In the genomic region with DNA sequence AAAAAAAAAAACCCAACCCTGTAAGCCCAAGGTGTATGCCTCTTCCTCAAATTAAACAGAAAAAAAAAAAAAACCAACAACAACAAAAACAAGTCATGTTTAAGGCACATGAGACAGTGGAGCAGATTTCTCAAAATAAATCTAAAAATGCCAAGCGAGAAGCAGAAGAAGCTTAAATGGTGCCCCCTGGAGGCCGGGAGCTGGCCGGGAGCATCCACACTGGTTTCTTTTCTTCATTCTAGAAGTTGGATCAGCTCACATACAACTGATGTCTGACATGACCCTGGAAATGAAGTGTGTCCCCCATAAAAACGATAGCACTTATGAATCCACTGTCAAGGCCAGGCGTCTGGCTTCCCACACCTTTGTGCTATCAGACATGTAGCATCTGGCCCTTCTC, we compare ENCODE assay signal across 9 mouse cellular contexts. TPM values are rescaled to one million over a fixed set of nuclear protein-coding genes. Genes with fewer than 3 reads are reported as not detected.
DNase-seq lines count a peak whose midpoint lies in the region; ATAC-seq and TF ChIP-seq lines count a peak whose summit lies in the region.
"Had no signal": no experiment of that assay in that cellular context is flagged by ENCODE, and none has a peak within 500 bp of the region (broad histone marks: within the 10 kb centered on the region; RNA-seq: fewer than 3 reads in every experiment).

No protein-coding gene starts in this region.

- H3K9me3 ChIP-seq in forebrain, postnatal 0 days (ENCODE audit: low read length), result no peaks in the 10 kb centered on the region
- no peaks in the 10 kb centered on the region for H3K9me3 ChIP-seq in forebrain, embryonic 12.5 days
- no peaks in the 10 kb centered on the region for H3K9me3 ChIP-seq in lung, embryonic 14.5 days (ENCODE audit: low read depth, low read length)
- H3K9me3 ChIP-seq: neural tube, embryonic 12.5 days had no signal

- in situ Hi-C loops in Patski (cut with MboI; ENCODE audit: low pct_unique_long_range_greater_than_20kb), result no loop called here

- H3K9ac ChIP-seq in forebrain, postnatal 0 days, result no peak overlapping the region
- H3K9ac ChIP-seq in forebrain, embryonic 12.5 days, result no peak overlapping the region
- H3K9ac ChIP-seq in lung, embryonic 14.5 days, result no peak overlapping the region
- H3K9ac ChIP-seq: neural tube, embryonic 12.5 days had no signal

- DNase-seq in forebrain, postnatal 0 days, result peak; percentile 33
- peak; percentile 73 for DNase-seq in lung, embryonic 14.5 days
- no peak for DNase-seq in lung, adult 18-20 months
- no peak for DNase-seq in Patski (ENCODE audit: low read depth, low spot score)
- DNase-seq in ovary, postnatal 10 days (ENCODE audit: low spot score), result no peak

- POLR2A ChIA-PET in Patski (lab: Charles Lee), result interaction anchor here (0.6 kb wide), 1 partner anchor 26 kb away, joined by 3 read pairs; no protein-coding TSS in a partner anchor

- CTCF ChIA-PET in Patski (lab: Charles Lee), result interaction anchor here (0.8 to 2.6 kb wide), 7 partner anchors 8 to 68 kb away, joined by 3 to 10 read pairs (median 5); no protein-coding TSS in a partner anchor

- no peaks in the 10 kb centered on the region for H3K4me1 ChIP-seq in forebrain, postnatal 0 days (ENCODE audit: insufficient read depth)
- no peaks in the 10 kb centered on the region for H3K4me1 ChIP-seq in forebrain, embryonic 12.5 days
- no peaks in the 10 kb centered on the region for H3K4me1 ChIP-seq in lung, embryonic 14.5 days (ENCODE audit: insufficient read depth)
- H3K4me1 ChIP-seq: neural tube, embryonic 12.5 days had no signal

- no peak for ATAC-seq in forebrain, postnatal 0 days
- no peak for ATAC-seq in forebrain, embryonic 12.5 days (ENCODE audit: low FRiP score)
- no peak for ATAC-seq in lung, embryonic 14.5 days (ENCODE audit: insufficient read depth)
- no peak for ATAC-seq in Patski
- peak; percentile 42; the same call in 1 of the 2 replicates for ATAC-seq in granulocyte monocyte progenitor cell, adult 5-6 weeks (replicated peaks; ENCODE audit: poor library complexity, severe bottlenecking)
- ATAC-seq in megakaryocyte progenitor cell, adult 5-6 weeks (replicated peaks; ENCODE audit: poor library complexity), result 0 out of 2 replicates have a peak, but pooled peaks have one; percentile 34

- H3K27ac ChIP-seq in forebrain, postnatal 0 days (ENCODE audit: low read depth, low read length), result no peak overlapping the region
- no peak overlapping the region for H3K27ac ChIP-seq in forebrain, embryonic 12.5 days
- H3K27ac ChIP-seq in lung, embryonic 14.5 days (ENCODE audit: low read depth), result no peak overlapping the region
- H3K27ac ChIP-seq: neural tube, embryonic 12.5 days had no signal

- no peak overlapping the region for H3K4me2 ChIP-seq in forebrain, postnatal 0 days (ENCODE audit: low read depth)
- H3K4me2 ChIP-seq in forebrain, embryonic 12.5 days, result no peak overlapping the region
- no peak overlapping the region for H3K4me2 ChIP-seq in lung, embryonic 14.5 days
- H3K4me2 ChIP-seq: neural tube, embryonic 12.5 days had no signal

- no peaks in the 10 kb centered on the region for H3K27me3 ChIP-seq in forebrain, postnatal 0 days (ENCODE audit: insufficient read depth, low read length)
- H3K27me3 ChIP-seq in forebrain, embryonic 12.5 days, result no peaks in the 10 kb centered on the region
- no peaks in the 10 kb centered on the region for H3K27me3 ChIP-seq in lung, embryonic 14.5 days (ENCODE audit: insufficient read depth, low read length)
- no peaks in the 10 kb centered on the region for H3K27me3 ChIP-seq in Patski
- H3K27me3 ChIP-seq: neural tube, embryonic 12.5 days had no signal

- peak; percentile 58 for TF ChIP-seq CTCF in forebrain, postnatal 0 days (IDR thresholded peaks at IDR 0.05; ENCODE audit: low read depth)
- TF ChIP-seq CTCF in lung, embryonic 14.5 days (IDR thresholded peaks at IDR 0.05; ENCODE audit: low read depth), result peak; percentile 59
- peak; percentile 70 for TF ChIP-seq CTCF in Patski (IDR thresholded peaks at IDR 0.05)

- H3K4me3 ChIP-seq in forebrain, postnatal 0 days (ENCODE audit: low read depth, low read length), result no peak overlapping the region
- no peak overlapping the region for H3K4me3 ChIP-seq in forebrain, embryonic 12.5 days (replicated peaks)
- H3K4me3 ChIP-seq in lung, embryonic 14.5 days (ENCODE audit: low read depth, low read length), result no peak overlapping the region
- H3K4me3 ChIP-seq: neural tube, embryonic 12.5 days had no signal

- peaks cover 77% of the 10 kb centered on the region for H3K36me3 ChIP-seq in forebrain, postnatal 0 days (ENCODE audit: insufficient read depth)
- peaks cover 70% of the 10 kb centered on the region for H3K36me3 ChIP-seq in forebrain, embryonic 12.5 days (replicated peaks)
- H3K36me3 ChIP-seq in lung, embryonic 14.5 days (ENCODE audit: insufficient read depth), result peaks cover 71% of the 10 kb centered on the region

- 54% methylated on average over 5 of the region's 5 CpGs for WGBS in forebrain, postnatal 0 days
- WGBS in forebrain, embryonic 12.5 days, result 63% methylated on average over 5 of the region's 5 CpGs
- 51% methylated on average over 5 of the region's 5 CpGs for WGBS in lung, embryonic 14.5 days

RNA-seq across cellular contexts. Expression of gene Zfyve26, which starts 35.1 kb away (rescaled TPM):
- total RNA-seq in forebrain, postnatal 0 days (2014; rRNA removed), result 13.1 and 25.2 TPM in 2 replicates
- 1.9 and 4.4 TPM in 2 replicates for polyA plus RNA-seq in forebrain, postnatal 0 days (2015; fragmentation: Nextera tagmentation; extraction: Ambion mirVana)
- polyA plus RNA-seq in forebrain, embryonic 12.5 days (2016; fragmentation: Nextera tagmentation; extraction: Ambion mirVana), result 13.4 and 15.2 TPM in 2 replicates
- 12.8 and 16.5 TPM in 2 replicates for polyA plus RNA-seq in lung, embryonic 14.5 days (2014; fragmentation: Nextera tagmentation; extraction: Ambion mirVana)
- 32.0 TPM for polyA plus RNA-seq in Patski (2021)
- 21.4 and 52.9 TPM in 2 replicates for total RNA-seq in granulocyte monocyte progenitor cell, adult 5-6 weeks (2014; fragmentation: Nextera tagmentation)
- total RNA-seq in granulocyte monocyte progenitor cell, adult 5-6 weeks (2017), result 12.2 and 15.8 TPM in 2 replicates
- total RNA-seq in megakaryocyte progenitor cell, adult 5-6 weeks (2015), result 19.7 and 26.5 TPM in 2 replicates
- 15.8 and 17.4 TPM in 2 replicates for total RNA-seq in megakaryocyte progenitor cell, adult 5-6 weeks (2017)

RNA-seq across cellular contexts. Expression of gene Rad51b, which starts 36.0 kb away (rescaled TPM):
- 0.23 and 0.62 TPM in 2 replicates for total RNA-seq in forebrain, postnatal 0 days (2014; rRNA removed)
- polyA plus RNA-seq in forebrain, postnatal 0 days (2015; fragmentation: Nextera tagmentation; extraction: Ambion mirVana), result 0.72 and 1.1 TPM in 2 replicates
- 7.2 and 7.7 TPM in 2 replicates for polyA plus RNA-seq in forebrain, embryonic 12.5 days (2016; fragmentation: Nextera tagmentation; extraction: Ambion mirVana)
- polyA plus RNA-seq in lung, embryonic 14.5 days (2014; fragmentation: Nextera tagmentation; extraction: Ambion mirVana), result 8.0 and 8.1 TPM in 2 replicates
- polyA plus RNA-seq in Patski (2021), result 5.1 TPM
- 10.8 and 21.0 TPM in 2 replicates for total RNA-seq in granulocyte monocyte progenitor cell, adult 5-6 weeks (2014; fragmentation: Nextera tagmentation)
- total RNA-seq in granulocyte monocyte progenitor cell, adult 5-6 weeks (2017), result 19.0 and 24.4 TPM in 2 replicates
- 15.7 and 19.5 TPM in 2 replicates for total RNA-seq in megakaryocyte progenitor cell, adult 5-6 weeks (2015)
- total RNA-seq in megakaryocyte progenitor cell, adult 5-6 weeks (2017), result 15.7 and 19.1 TPM in 2 replicates

RNA-seq across cellular contexts. Expression of gene Rdh12, which starts 52.3 kb away (rescaled TPM):
- 1.2 and 1.3 TPM in 2 replicates for total RNA-seq in forebrain, postnatal 0 days (2014; rRNA removed)
- polyA plus RNA-seq in forebrain, postnatal 0 days (2015; fragmentation: Nextera tagmentation; extraction: Ambion mirVana), result 0.62 and 1.1 TPM in 2 replicates
- 1.4 and 1.5 TPM in 2 replicates for polyA plus RNA-seq in forebrain, embryonic 12.5 days (2016; fragmentation: Nextera tagmentation; extraction: Ambion mirVana)
- 1.9 and 2.3 TPM in 2 replicates for polyA plus RNA-seq in lung, embryonic 14.5 days (2014; fragmentation: Nextera tagmentation; extraction: Ambion mirVana)
- polyA plus RNA-seq in Patski (2021), result 1.8 TPM
- 2.5 and 2.7 TPM in 2 replicates for total RNA-seq in granulocyte monocyte progenitor cell, adult 5-6 weeks (2014; fragmentation: Nextera tagmentation)
- total RNA-seq in granulocyte monocyte progenitor cell, adult 5-6 weeks (2017), result 5.1 and 8.8 TPM in 2 replicates
- 7.0 and 9.1 TPM in 2 replicates for total RNA-seq in megakaryocyte progenitor cell, adult 5-6 weeks (2015)
- 7.1 and 10.5 TPM in 2 replicates for total RNA-seq in megakaryocyte progenitor cell, adult 5-6 weeks (2017)

Comparison
In these comparisons a context has a peak if more than half of its experiments do, and no peak if none do; other contexts are left out.
1. DNase-seq: peak in forebrain, postnatal 0 days (single experiment) and lung, embryonic 14.5 days (single experiment); none in lung, adult 18-20 months (0 of 2), Patski (single experiment) and ovary, postnatal 10 days (single experiment).
2. ATAC-seq: peak in granulocyte monocyte progenitor cell, adult 5-6 weeks (single experiment) and megakaryocyte progenitor cell, adult 5-6 weeks (single experiment); none in forebrain, postnatal 0 days (single experiment), forebrain, embryonic 12.5 days (single experiment), lung, embryonic 14.5 days (single experiment) and Patski (single experiment).
3. Peak in every context shown above with its lines, with median percentiles within 50 percentile points of each other: CTCF ChIP-seq.